Mouse (Mus musculus) heart, embryonic 14.5 days (tissue): ENCODE results near the gene Hoxa5. TPM values are rescaled to one million over a fixed set of nuclear protein-coding genes. Genes with fewer than 3 reads are reported as not detected.

Source experiments
- ATAC-seq: fragments of 200-750 bp; cut with Nextera tagmentation; 2 replicates; pipeline ENCODE4 v1.8.0; 2017; ENCODE audit warnings: low read depth, moderate TSS enrichment; ENCODE audit not compliant: insufficient number of reproducible peaks, insufficient read depth, low FRiP score
- H3K27ac ChIP-seq, 2 experiments: fragments of 200-500 bp in 1 of 2; fragments of 300-500 bp in 1 of 2; sonication (generic) in 1 of 2; replicated peaks in 1 of 2; 2 replicates each; pipeline ENCODE4 v1.5.1; 2012 to 2014; ENCODE audit warnings: low read depth in 2 of 2, low read length in 2 of 2, control low read depth in 1 of 2, mild to moderate bottlenecking in 1 of 2, mixed read lengths in 1 of 2; ENCODE audit not compliant: control insufficient read depth in 1 of 2, insufficient read depth in 1 of 2
- H3K27me3 ChIP-seq: fragments of 300-500 bp; sonication (generic); 2 replicates; pipeline ENCODE4 v1.6.1; 2014; ENCODE audit warnings: mild to moderate bottlenecking, low read length, control low read depth; ENCODE audit not compliant: control insufficient read depth, insufficient read depth
- H3K36me3 ChIP-seq: fragments of 300-500 bp; sonication (generic); 2 replicates; pipeline ENCODE4 v1.6.1; 2014; ENCODE audit warnings: mild to moderate bottlenecking, control low read depth, low read length, mixed read lengths; ENCODE audit not compliant: control insufficient read depth, insufficient read depth
- H3K4me1 ChIP-seq, 2 experiments: fragments of 200-500 bp in 1 of 2; fragments of 300-500 bp in 1 of 2; sonication (generic) in 1 of 2; 2 replicates each; pipeline ENCODE4 v1.6.1; 2012 to 2014; ENCODE audit warnings: low read length in 2 of 2, control low read depth in 1 of 2, mixed read lengths in 1 of 2; ENCODE audit not compliant: control insufficient read depth in 2 of 2, insufficient read depth in 2 of 2
- H3K4me2 ChIP-seq: fragments of 300-500 bp; sonication (generic); 2 replicates; pipeline ENCODE4 v1.6.1; 2014; ENCODE audit warnings: mild to moderate bottlenecking, low read length
- H3K4me3 ChIP-seq, 2 experiments: fragments of 200-500 bp in 1 of 2; fragments of 300-500 bp in 1 of 2; sonication (generic) in 1 of 2; 2 replicates each; pipeline ENCODE4 v1.5.1; 2012 to 2014; ENCODE audit warnings: low read length in 2 of 2, mild to moderate bottlenecking in 2 of 2, control low read depth in 1 of 2, low read depth in 1 of 2, moderate library complexity in 1 of 2; ENCODE audit not compliant: control insufficient read depth in 1 of 2, insufficient read depth in 1 of 2
- H3K9ac ChIP-seq: fragments of 300-500 bp; sonication (generic); 2 replicates; pipeline ENCODE4 v1.6.1; 2014; ENCODE audit warnings: mild to moderate bottlenecking, low read length
- H3K9me3 ChIP-seq: fragments of 300-500 bp; sonication (generic); 2 replicates; pipeline ENCODE4 v1.6.1; 2016; ENCODE audit warnings: low read length, control low read depth; ENCODE audit not compliant: control insufficient read depth
- WGBS: fragments of 180-500 bp; shearing (Covaris S2); extraction: QIAGEN DNeasy Blood & Tissue Kit; methylation state at CpG from one replicate; pipeline ENCODE4 v1.1.7; 2014; 5-methylcytosine and 5-hydroxymethylcytosine counted together
- polyA plus RNA-seq: library from polyadenylated mRNA; unstranded; fragments of >200 nt; fragmentation: Nextera tagmentation; extraction: Ambion mirVana; gene quantifications from 2 replicates; pipeline ENCODE4 v1.2.1, GENCODE M21; 2014

Gene Hoxa5
- polyA plus RNA-seq, 1 experiment from 2014 or later: 1.3 TPM

DNA sequence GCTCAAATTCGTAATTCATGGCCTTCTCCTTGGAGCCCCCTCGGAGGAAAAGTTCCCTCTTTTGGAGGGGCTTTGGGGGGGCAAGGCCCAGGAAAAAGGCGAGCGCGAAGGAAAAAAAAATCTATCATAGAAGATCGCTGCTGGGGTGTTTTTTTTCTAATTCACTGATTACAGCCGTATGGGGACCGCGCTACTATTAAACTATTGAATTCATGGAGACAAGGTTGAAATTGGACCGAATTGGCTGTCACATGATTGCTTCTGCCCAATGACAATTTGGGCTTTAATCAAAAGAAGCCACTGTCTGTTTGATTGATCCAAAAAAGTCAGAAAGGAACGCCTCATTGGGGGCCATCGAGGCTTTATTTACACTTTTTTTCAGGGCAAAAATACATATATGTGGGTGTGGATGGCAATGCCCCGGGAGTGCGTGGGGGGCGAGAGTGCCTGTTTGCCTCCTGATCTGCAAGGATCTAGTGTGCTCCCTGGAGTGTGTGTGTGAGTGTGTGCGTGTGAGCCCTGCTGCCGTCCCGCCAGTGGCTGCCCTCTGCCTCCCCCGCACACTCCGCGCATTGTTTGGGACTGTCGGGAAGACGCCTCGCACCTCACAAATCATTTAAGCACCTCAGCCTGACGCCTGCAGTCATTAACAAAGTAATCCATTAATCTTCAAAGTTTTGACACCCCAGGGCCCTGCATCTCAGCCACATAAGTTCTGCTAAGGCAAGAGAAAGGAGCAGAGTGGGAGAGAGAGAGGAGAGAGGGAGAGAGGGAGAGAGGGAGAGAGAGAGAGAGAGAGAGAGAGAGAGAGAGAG lies 39.6 kb downstream of the Hoxa5 start, which contains the start of gene Hoxa2:
Gene Hoxa2 (minus strand): TSS at position 206 of the 815 bp plus-strand sequence.
- H3K27ac ChIP-seq: peak within 1 kb of the TSS in 1 of 2 experiments; percentile 59; a peak in 2 of 4 replicates
- H3K4me1 ChIP-seq: peaks cover 4 to 5% of the 10 kb centered on the region in 2 experiments; a peak in 1 of 4 replicates
- WGBS: 1% methylated on average over 25 of the region's 25 CpGs
- H3K36me3 ChIP-seq: no peaks in the 10 kb centered on the region
- peaks cover 98% of the 10 kb centered on the region for H3K27me3 ChIP-seq
- H3K9me3 ChIP-seq: no peaks in the 10 kb centered on the region
- ATAC-seq: no peak
- H3K4me3 ChIP-seq: peak within 1 kb of the TSS; percentile 4 to 33; a peak in 3 of 4 replicates
- H3K4me2 ChIP-seq: peak within 1 kb of the TSS; percentile 48
- H3K9ac ChIP-seq: peak within 1 kb of the TSS; percentile 54; the same call in 1 of the 2 replicates

DNA sequence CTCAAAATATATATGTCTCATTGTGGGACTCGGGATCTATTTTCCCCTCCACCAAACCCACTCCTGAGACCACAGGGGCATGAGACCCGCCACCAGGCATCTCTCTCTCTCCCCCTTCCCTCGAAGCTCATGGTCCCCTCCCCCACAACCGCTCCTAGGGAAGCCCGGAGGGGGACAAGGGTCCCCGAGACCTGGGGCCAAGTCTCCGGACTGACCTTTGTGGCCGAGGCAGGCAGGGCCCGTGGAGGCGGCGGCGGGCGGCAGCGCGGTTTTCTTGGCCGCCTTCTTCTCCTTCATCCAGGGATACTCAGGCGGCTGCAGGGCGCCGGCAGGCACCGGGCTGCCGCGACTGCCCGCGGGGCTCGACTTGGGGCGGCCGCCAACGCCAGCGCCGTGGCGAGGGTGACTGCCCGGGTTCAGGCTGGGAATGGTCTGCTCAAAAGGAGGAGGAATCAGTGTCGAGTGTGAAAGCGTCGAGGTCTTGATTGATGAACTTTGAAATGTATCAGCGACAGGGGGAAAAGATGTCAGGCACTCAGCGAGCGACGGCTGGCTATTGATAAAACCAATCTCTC lies 40.2 kb downstream of the Hoxa5 start:
- Histone ChIP-seq H3K9me3 (no peaks in the 10 kb centered on the region), H3K4me1 (peaks cover 4 to 6% of the 10 kb centered on the region in 2 experiments; a peak in 2 of 4 replicates), H3K27me3 (peaks cover 98% of the 10 kb centered on the region), H3K4me2 (peak overlapping the region; percentile 48), H3K4me3 (peak overlapping the region; percentile 4 to 33; a peak in 3 of 4 replicates), H3K36me3 (no peaks in the 10 kb centered on the region), H3K9ac (peak overlapping the region; percentile 54; the same call in 1 of the 2 replicates), H3K27ac (peak overlapping the region in 1 of 2 experiments; percentile 59; a peak in 2 of 4 replicates)
- WGBS: under 1% methylated on average over 39 of the region's 39 CpGs
- no peak for ATAC-seq

DNA sequence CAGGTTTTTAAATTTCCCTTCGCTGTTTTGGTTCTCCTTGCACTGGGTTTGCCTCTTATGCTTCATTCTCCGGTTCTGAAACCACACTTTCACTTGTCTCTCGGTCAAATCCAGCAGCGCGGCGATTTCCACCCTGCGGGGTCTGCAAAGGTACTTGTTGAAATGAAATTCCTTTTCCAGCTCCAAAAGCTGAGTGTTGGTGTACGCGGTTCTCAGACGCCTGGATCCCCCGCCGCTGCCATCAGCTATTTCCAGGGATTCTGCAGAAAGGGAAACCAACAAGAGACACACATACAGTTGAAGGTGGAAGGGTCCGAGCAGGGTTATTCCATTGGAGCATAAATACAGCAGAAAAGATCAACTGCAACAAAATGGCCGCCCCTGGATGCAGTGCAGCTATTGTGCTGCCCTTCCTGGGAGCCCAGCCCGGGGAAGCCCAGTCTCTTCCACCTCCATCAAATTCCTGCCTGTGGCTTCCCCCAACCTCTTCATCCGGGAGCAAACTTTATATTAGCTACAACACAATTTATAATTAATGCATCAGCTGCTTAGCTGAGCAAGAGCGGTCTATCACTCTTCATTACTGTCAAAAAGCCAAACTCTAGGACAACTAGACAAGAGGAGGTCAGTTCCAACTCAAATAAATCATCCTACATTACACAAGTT lies 40.9 kb downstream of the Hoxa5 start:
- WGBS: 6% methylated on average over 17 of the region's 17 CpGs
- Histone ChIP-seq H3K27ac (peak overlapping the region; percentile 22 to 59; a peak in 2 of 4 replicates), H3K4me3 (peak overlapping the region in 1 of 2 experiments; percentile 33; a peak in 2 of 4 replicates), H3K36me3 (no peaks in the 10 kb centered on the region), H3K9me3 (no peaks in the 10 kb centered on the region), H3K27me3 (peaks cover 100% of the 10 kb centered on the region), H3K9ac (peak overlapping the region; percentile 21; the same call in 1 of the 2 replicates), H3K4me1 (peaks cover 4 to 12% of the 10 kb centered on the region in 2 experiments; a peak in 3 of 4 replicates), H3K4me2 (peak overlapping the region; percentile 48)
- ATAC-seq: no peak

DNA sequence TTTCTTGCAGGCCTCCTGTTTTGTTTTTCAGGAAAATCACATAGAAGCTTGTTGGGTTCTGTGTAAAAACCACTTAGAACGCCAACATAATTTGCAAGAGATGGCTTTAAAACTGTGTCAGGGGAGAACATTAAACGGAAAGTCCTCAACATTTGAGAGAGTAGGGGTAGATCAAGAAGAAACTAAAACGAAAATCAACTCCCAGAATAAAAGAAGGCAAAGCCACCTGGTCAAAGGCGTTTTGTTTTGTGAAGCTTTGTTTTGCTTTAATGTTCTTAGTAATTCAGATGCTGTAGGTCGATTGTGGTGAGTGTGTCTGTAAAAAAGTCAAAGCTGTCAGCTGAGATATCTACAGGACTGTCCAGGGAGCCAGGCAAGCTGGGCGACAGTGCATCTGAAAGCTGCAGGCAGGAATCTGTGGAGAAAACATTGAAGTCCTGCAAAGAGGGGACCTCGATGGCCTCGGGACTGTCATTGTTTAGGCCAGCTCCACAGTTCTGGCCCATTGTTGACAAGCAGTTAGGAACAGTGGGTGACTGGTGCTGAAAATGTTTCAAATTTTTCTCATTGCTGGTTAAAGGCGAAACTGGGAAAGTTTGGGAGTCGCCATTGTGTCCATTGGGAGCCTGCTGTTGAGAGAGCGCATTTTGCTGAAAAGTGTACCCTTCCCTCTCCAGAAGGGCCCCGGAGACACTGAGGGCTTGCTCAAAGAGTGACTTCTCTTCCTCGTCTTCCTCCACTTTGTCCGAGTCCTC lies 41.6 kb downstream of the Hoxa5 start:
- WGBS: 16% methylated on average over 14 of the region's 14 CpGs
- peak overlapping the region in 1 of 2 experiments; percentile 33; a peak in 1 of 4 replicates for H3K4me3 ChIP-seq
- H3K9me3 ChIP-seq: no peaks in the 10 kb centered on the region
- ATAC-seq: no peak
- H3K27me3 ChIP-seq: peaks cover 100% of the 10 kb centered on the region
- H3K36me3 ChIP-seq: no peaks in the 10 kb centered on the region
- peak overlapping the region; percentile 21; the same call in 1 of the 2 replicates for H3K9ac ChIP-seq
- H3K4me1 ChIP-seq: peaks cover 4 to 15% of the 10 kb centered on the region in 2 experiments; a peak in 3 of 4 replicates
- peak overlapping the region; percentile 48 for H3K4me2 ChIP-seq
- no peak overlapping the region for H3K27ac ChIP-seq

DNA sequence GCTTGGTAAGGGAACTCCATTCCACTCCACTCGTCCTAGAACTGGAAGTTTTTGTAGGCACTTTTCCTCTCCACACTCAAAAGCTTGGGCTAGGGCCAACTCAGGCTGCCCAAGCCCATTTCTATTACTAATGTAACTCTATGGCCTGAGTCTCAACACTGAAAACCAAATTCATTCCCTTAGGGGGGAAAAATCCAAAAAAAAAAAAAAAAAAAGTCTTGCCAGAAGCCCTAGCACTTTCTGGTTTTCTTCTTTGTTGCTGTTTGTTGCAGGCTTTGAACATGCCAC lies 42.4 kb downstream of the Hoxa5 start:
- peaks cover 4 to 15% of the 10 kb centered on the region in 2 experiments; a peak in 3 of 4 replicates for H3K4me1 ChIP-seq
- H3K4me3 ChIP-seq: no peak overlapping the region
- no peaks in the 10 kb centered on the region for H3K9me3 ChIP-seq
- WGBS: 27% methylated on average over 1 of the region's 1 CpGs
- no peak overlapping the region for H3K27ac ChIP-seq
- ATAC-seq: no peak
- H3K27me3 ChIP-seq: peaks cover 100% of the 10 kb centered on the region
- no peak overlapping the region for H3K9ac ChIP-seq
- no peaks in the 10 kb centered on the region for H3K36me3 ChIP-seq
- H3K4me2 ChIP-seq: no peak overlapping the region

DNA sequence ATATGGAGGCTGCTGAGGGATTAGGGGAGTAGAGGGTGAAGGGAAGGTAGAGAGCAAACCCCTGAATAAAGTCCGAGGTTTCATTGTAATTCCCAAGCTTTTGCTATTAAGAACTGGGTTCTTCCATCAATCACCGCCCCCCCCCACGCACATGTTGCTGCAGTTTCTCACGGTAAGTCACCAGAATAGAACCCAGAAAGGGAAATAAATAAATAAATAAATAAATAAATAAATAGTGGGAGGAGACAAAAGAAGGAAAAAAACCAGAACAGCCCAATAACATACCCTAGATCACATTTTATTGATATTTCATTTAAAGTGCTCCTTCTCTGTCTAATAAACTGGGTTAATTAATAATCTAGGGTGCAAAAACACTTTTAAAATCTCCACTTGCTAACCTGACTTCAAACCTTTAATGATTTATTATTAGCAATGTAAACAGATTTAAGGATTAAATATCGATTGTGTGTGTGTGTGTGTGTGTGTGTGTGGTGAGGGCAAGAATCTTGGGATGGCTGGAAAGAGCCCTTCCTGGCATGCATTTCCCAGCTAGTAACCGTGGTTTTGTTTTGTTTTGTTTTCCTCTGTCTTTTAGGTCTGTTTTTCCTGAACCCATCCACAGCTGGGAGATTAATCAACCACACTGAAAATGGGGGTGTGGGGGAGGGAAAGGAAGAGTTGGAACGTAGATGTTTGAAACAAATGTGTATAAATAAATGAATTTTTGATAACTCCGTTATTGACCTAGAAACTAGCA lies 42.9 kb downstream of the Hoxa5 start:
- Histone ChIP-seq H3K4me1 (peaks cover 4 to 15% of the 10 kb centered on the region in 2 experiments; a peak in 3 of 4 replicates), H3K27ac (no peak overlapping the region), H3K9me3 (no peaks in the 10 kb centered on the region), H3K4me3 (peak overlapping the region in 1 of 2 experiments; percentile 67; a peak in 1 of 4 replicates), H3K9ac (peak overlapping the region; percentile 52; the same call in 1 of the 2 replicates), H3K27me3 (peaks cover 100% of the 10 kb centered on the region), H3K36me3 (no peaks in the 10 kb centered on the region), H3K4me2 (peak overlapping the region; percentile 44)
- 23% methylated on average over 8 of the region's 8 CpGs for WGBS
- no peak for ATAC-seq
